Comparison of ENCODE assay signal across 8 mouse cellular contexts in genomic region chr4:133104194-133104569, GRCm38 (mm10). TPM values are rescaled to one million over a fixed set of nuclear protein-coding genes. Genes with fewer than 3 reads are reported as not detected.
DNase-seq lines count a peak whose midpoint lies in the region; ATAC-seq lines count a peak whose summit lies in the region.

No protein-coding gene starts in this region.

- peaks cover 34% of the 10 kb centered on the region for H3K4me1 ChIP-seq in kidney, embryonic 16.5 days (ENCODE audit: insufficient read depth, low read length)
- H3K4me1 ChIP-seq in heart, embryonic 14.5 days (ENCODE audit: control insufficient read depth in 2 of 2, insufficient read depth in 2 of 2, low read length in 2 of 2), result peaks cover 23 to 31% of the 10 kb centered on the region in 2 experiments
- peaks cover 37% of the 10 kb centered on the region for H3K4me1 ChIP-seq in limb, embryonic 13.5 days
- peaks cover 24% of the 10 kb centered on the region for H3K4me1 ChIP-seq in neural tube, embryonic 15.5 days

- intact Hi-C loops in left cerebral cortex, postnatal 14 days (cut with DNase I), result no loop called here

- H3K36me3 ChIP-seq in kidney, embryonic 16.5 days (ENCODE audit: insufficient read depth, low read length), result no peaks in the 10 kb centered on the region
- H3K36me3 ChIP-seq in heart, embryonic 14.5 days (ENCODE audit: control insufficient read depth, insufficient read depth, low read length), result peaks cover 12% of the 10 kb centered on the region; the same call in 1 of the 2 replicates
- H3K36me3 ChIP-seq in limb, embryonic 13.5 days, result peaks cover 7% of the 10 kb centered on the region; the same call in 1 of the 2 replicates
- H3K36me3 ChIP-seq in neural tube, embryonic 15.5 days, result no peaks in the 10 kb centered on the region

- no peaks in the 10 kb centered on the region for H3K27me3 ChIP-seq in kidney, embryonic 16.5 days (ENCODE audit: insufficient read depth, low read length)
- no peaks in the 10 kb centered on the region for H3K27me3 ChIP-seq in heart, embryonic 14.5 days (ENCODE audit: control insufficient read depth, insufficient read depth, low read length)
- no peaks in the 10 kb centered on the region for H3K27me3 ChIP-seq in limb, embryonic 13.5 days
- H3K27me3 ChIP-seq in neural tube, embryonic 15.5 days (replicated peaks), result no peaks in the 10 kb centered on the region

- peak overlapping the region; percentile 25 for H3K4me2 ChIP-seq in kidney, embryonic 16.5 days (replicated peaks; ENCODE audit: low read depth, low read length)
- peak overlapping the region; percentile 29 for H3K4me2 ChIP-seq in heart, embryonic 14.5 days (ENCODE audit: low read length)
- no peak overlapping the region; the same call in 1 of the 2 replicates for H3K4me2 ChIP-seq in limb, embryonic 13.5 days (replicated peaks)
- peak overlapping the region; percentile 11 for H3K4me2 ChIP-seq in neural tube, embryonic 15.5 days

- H3K27ac ChIP-seq in kidney, embryonic 16.5 days (ENCODE audit: low read length), result peak overlapping the region; percentile 93
- peak overlapping the region in 1 of 2 experiments; percentile 75; a peak in 3 of 4 replicates for H3K27ac ChIP-seq in heart, embryonic 14.5 days (replicated peaks in 1 of 2; ENCODE audit: control insufficient read depth in 1 of 2, insufficient read depth in 1 of 2, low read depth in 2 of 2, low read length in 2 of 2)
- peak overlapping the region; percentile 39 for H3K27ac ChIP-seq in limb, embryonic 13.5 days
- H3K27ac ChIP-seq in neural tube, embryonic 15.5 days (replicated peaks), result no peak overlapping the region

- 28% methylated on average over 10 of the region's 10 CpGs for WGBS in kidney, embryonic 16.5 days
- 27% methylated on average over 10 of the region's 10 CpGs for WGBS in heart, embryonic 14.5 days
- 34% methylated on average over 10 of the region's 10 CpGs for WGBS in limb, embryonic 13.5 days
- 30% methylated on average over 10 of the region's 10 CpGs for WGBS in neural tube, embryonic 15.5 days

- peak; percentile 42 for ATAC-seq in kidney, embryonic 16.5 days (ENCODE audit: low FRiP score, low TSS enrichment)
- no peak for ATAC-seq in heart, embryonic 14.5 days (ENCODE audit: insufficient number of reproducible peaks, insufficient read depth, low FRiP score, low read depth)
- no peak for ATAC-seq in limb, embryonic 13.5 days (ENCODE audit: low FRiP score, low read depth)
- no peak for ATAC-seq in neural tube, embryonic 15.5 days (ENCODE audit: low FRiP score)

- H3K9ac ChIP-seq in kidney, embryonic 16.5 days (replicated peaks; ENCODE audit: low read length), result 0 out of 2 replicates have a peak overlapping the region, but pooled peaks have one; percentile 46
- peak overlapping the region; percentile 44 for H3K9ac ChIP-seq in heart, embryonic 14.5 days (ENCODE audit: low read length)
- 0 out of 2 replicates have a peak overlapping the region, but pooled peaks have one; percentile 35 for H3K9ac ChIP-seq in limb, embryonic 13.5 days
- no peak overlapping the region for H3K9ac ChIP-seq in neural tube, embryonic 15.5 days (replicated peaks)

- H3K4me3 ChIP-seq in kidney, embryonic 16.5 days (ENCODE audit: low read length), result no peak overlapping the region
- no peak overlapping the region for H3K4me3 ChIP-seq in heart, embryonic 14.5 days (ENCODE audit: control insufficient read depth in 1 of 2, insufficient read depth in 1 of 2, low read depth in 1 of 2, low read length in 2 of 2)
- no peak overlapping the region for H3K4me3 ChIP-seq in limb, embryonic 13.5 days
- no peak overlapping the region for H3K4me3 ChIP-seq in neural tube, embryonic 15.5 days (replicated peaks)

- H3K9me3 ChIP-seq in kidney, embryonic 16.5 days (ENCODE audit: low read length), result no peaks in the 10 kb centered on the region
- no peaks in the 10 kb centered on the region for H3K9me3 ChIP-seq in heart, embryonic 14.5 days (ENCODE audit: control insufficient read depth, low read length)
- no peaks in the 10 kb centered on the region for H3K9me3 ChIP-seq in limb, embryonic 13.5 days
- H3K9me3 ChIP-seq in neural tube, embryonic 15.5 days (replicated peaks), result no peaks in the 10 kb centered on the region

- no peak for DNase-seq in kidney, adult 11 months
- DNase-seq in right cerebral cortex, postnatal 4 days, result no peak
- DNase-seq in left cerebral cortex, postnatal 14 days (ENCODE audit: low spot score in 2 of 2), result no peak
- DNase-seq in gastrocnemius, adult 18-20 months (ENCODE audit: low spot score), result no peak

RNA-seq across cellular contexts. Expression of gene Wasf2, which starts 26.1 kb away (rescaled TPM):
- polyA plus RNA-seq in kidney, embryonic 16.5 days (2015; fragmentation: Nextera tagmentation; extraction: Ambion mirVana), result 77.4 and 102 TPM in 2 replicates
- 50.7 and 68.6 TPM in 2 replicates for polyA plus RNA-seq in heart, embryonic 14.5 days (2014; fragmentation: Nextera tagmentation; extraction: Ambion mirVana)
- polyA plus RNA-seq in limb, embryonic 13.5 days (2015; fragmentation: Nextera tagmentation; extraction: Ambion mirVana), result 114 and 132 TPM in 2 replicates
- 22.2 and 45.6 TPM in 2 replicates for polyA plus RNA-seq in neural tube, embryonic 15.5 days (2015; fragmentation: Nextera tagmentation; extraction: Ambion mirVana)
- total RNA-seq in left cerebral cortex, postnatal 14 days (2021), result 10 to 100 TPM; 27.3 to 34.8 TPM
- total RNA-seq in gastrocnemius, adult 18-20 months (2021), result 10 to 100 TPM; 29.1 to 33.3 TPM
